Mouse (Mus musculus) granulocyte monocyte progenitor cell, adult 5-6 weeks (primary cell): ENCODE measurements at regions not wholly inside any gene's neighbourhood (a gene's known extent, or its start where the extent isn't known, plus 50 kb on each side); places are given as distances from the start of the nearest gene placed in this dataset.

ENCODE experiments used
- ATAC-seq: replicated peaks from 2 replicates; pipeline ENCODE4 v1.8.0; 2016; ENCODE audit warnings: mild to moderate bottlenecking, moderate TSS enrichment, inconsistent platforms; ENCODE audit not compliant: poor library complexity, severe bottlenecking

DNA sequence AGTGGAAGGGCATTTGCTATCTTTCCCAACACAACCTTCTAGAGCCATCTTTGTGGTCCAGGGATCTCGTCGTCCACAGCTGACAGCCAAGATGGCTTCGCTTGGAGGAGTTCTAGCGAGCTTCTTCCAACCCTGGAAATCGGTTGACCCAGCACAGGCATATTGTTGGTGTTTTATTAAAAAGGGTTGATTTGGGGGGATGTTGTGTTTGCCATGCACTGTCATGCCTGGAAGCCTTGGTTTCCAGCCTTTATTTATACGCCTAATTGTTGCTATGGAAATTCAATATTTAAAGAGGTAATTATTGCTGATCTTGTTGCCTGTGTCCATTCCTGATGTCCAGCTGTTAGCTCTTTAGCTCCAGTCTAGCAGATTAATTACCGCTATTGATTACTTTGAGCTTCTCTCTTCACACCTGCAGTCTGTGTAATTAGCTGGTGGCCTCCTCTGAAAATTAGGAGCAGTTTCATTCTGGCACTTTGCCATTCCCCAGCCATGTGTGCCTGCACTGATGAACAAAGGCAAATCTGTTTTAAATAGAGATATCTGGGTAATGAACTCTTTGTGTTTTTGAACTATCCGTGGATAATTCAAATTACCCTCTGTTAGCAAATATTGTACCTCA lies 275.4 kb downstream of the Rnf144b start:
- no peak for ATAC-seq

DNA sequence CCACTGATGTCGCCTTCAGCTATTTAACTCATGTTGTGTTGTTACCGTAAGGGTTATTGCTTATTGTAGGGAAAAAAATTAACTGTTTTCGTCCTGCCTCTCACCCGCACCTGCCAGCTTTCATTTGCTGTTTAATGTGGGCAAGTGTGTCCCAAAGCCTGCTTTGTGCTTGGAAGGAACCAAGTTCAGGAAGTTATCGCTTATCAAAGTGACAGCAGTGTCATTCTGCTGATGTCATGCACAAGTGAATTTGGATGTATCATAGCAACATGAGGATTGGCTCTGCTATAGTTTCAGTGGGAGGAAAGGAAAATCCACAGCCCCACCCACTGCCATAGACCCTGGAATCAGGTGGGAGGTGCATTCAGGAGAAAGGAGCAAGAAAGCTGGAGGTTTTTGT lies 276.5 kb downstream of the Rnf144b start:
- no peak for ATAC-seq

DNA sequence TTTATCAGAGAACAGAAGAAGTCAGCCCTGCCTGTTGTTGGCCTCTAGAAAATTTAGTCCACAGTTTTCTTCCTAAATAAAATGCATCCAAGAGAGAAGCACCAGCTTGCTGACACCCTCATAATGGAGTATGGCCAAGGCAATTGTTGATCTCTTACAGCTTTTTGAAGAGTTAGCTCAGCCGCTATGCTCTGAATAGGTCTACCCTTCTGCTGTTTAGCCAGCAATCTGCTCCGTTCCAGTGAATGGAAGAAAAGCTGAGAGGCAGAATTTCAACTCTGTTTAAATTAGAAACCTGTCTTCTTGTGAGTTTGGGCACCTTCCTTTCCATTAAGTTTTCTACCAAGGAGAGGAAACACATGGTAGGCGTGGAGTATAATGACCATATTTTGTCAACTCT lies 290.8 kb downstream of the Rnf144b start:
- ATAC-seq, result no peak

DNA sequence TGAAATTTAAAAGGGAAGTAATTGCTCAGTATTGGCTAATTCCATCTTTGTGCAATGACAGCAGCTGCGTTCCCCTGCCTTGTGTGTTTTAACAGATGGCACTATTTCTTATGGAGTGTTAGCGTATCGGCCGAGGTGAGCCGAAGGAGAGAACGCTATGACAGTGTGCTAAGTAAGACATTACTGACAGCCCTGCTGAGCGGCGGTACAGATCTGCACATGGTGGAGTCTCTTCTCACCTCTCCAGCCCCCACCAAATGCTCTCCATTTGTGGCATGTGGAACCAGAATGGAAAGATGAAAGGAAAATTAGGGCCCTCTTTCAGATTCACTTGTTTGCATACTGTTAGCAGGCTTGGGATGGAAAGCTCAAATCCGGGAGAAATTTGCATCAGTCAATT lies 291.5 kb downstream of the Rnf144b start:
- ATAC-seq, result peak; percentile 42; the same call in 1 of the 2 replicates

- no peak for ATAC-seq
These were observed 307.5 kb downstream of the Rnf144b start for GRCm38 (mm10) chr13:47429856-47430365.

DNA sequence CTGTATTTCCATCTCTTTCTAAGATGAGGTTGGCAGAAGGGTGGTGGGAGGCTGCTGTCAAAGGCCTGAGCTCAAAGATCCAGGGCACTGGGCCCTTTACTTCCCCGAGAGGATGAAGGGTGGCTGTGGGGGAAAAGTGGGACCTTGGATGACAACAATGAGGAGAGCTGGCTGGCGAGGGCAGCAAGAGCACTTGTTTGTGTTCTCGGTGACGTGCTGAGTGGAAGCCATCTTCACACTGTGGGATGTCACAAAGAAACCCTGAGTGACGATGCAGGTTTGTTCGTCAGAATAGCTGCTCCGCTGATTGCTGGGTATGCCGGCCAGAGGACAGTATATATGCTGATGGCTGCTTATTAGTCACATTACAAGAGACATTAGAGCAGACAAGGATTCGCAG lies 308.0 kb downstream of the Rnf144b start:
- ATAC-seq, result no peak

DNA sequence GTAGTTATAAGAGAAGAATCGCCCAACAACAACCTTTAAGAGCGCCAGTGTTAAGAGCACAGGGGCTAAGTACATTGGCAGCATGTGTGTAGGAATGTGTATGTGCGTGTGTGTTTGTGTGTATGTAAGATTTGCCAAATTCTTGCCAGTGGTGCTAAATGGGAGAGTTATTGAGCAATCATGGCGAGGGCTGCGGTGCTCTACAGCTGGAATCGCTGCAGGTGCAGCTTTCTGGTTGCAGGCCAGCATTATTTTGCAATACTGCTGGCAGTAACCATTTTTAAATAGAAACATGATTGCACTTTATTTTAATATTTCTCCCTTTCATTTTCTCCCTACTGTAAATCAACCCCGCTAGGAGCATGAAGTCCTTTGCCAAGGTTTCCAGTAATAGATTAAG lies 313.2 kb downstream of the Rnf144b start:
- ATAC-seq, result no peak

- ATAC-seq, result no peak
These were observed 322.4 kb downstream of the Rnf144b start for GRCm38 (mm10) chr13:47444876-47445275.

GRCm38 (mm10) chr13:47452186-47452760 lies 329.8 kb downstream of the Rnf144b start:
- ATAC-seq, result no peak

- no peak for ATAC-seq
These were observed 339.7 kb downstream of the Rnf144b start for GRCm38 (mm10) chr13:47462148-47462547.

GRCm38 (mm10) chr13:47471543-47472213 lies 349.2 kb downstream of the Rnf144b start:
- ATAC-seq, result no peak

- ATAC-seq, result no peak
These were observed 357.7 kb downstream of the Rnf144b start for GRCm38 (mm10) chr13:47480159-47480558.

DNA sequence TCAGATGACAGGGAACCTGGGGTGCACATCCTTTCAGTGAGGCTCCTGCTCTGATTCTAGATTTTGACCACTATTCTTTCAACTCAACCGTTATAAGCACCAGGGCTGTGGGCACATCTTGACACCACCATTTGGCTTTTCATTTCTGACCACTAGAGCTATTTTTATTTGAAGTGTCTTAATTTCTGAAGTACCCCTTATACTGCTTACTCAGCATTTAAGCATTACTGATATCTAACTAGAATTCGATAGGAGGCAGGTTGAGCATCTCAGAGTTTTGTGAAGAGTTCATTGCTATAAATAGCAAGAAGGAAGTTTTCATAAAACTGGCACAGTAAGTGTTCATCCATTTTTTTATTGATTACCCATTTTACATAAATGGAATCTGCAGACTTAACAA lies 362.4 kb downstream of the Rnf144b start:
- no peak for ATAC-seq

DNA sequence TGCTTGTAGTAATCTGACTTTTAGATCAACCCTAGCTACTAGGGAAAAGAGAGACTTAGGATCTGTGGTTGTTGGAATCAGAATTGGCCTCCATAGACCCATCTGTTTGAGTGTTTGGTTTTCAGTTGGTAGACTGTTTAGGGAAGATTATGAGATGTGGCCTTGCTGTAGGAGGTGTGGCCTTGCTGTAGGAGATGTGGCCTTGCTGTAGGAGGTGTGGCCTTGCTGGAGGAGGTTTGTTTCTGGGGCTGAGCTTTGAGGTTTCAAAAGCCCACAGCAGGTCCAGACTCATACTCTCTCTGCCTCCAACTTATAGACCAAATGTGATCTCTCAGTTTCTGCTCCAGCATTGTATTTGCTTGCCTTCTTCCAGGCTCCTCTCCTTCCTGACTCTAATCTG lies 363.7 kb downstream of the Rnf144b start:
- ATAC-seq, result no peak

- ATAC-seq, result no peak
These were observed 364.2 kb downstream of the Rnf144b start for GRCm38 (mm10) chr13:47486658-47487057.

DNA sequence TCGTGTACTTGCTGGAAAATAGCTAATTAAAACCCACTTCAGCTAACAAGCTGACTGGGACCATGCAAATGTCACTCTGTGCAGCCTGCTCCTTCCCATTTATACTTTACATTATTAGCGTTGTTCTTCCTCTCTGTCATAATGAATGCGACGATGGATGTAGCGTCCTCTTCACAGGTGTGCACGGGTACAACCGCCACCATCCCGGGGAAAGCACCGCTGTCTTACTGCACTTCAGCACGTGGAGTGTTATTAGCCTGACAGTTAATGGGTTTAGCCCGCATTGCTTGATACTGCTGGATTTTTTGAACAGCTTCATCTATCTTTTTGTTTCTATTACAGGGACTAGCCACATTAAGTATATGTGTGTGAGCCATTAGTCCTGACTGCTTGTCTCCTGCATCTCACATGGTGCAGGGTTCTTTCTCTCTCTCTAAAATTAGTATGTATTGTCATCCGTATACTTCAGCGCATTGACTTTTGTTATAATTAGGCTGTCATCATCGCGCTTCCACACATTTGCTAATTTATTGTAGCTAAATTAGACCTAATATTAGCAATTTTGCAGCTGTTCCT lies 383.0 kb downstream of the Rnf144b start:
- no peak for ATAC-seq

GRCm38 (mm10) chr13:47532935-47533334 lies 410.5 kb downstream of the Rnf144b start:
- ATAC-seq, result no peak

GRCm38 (mm10) chr13:47537156-47537555 lies 414.7 kb downstream of the Rnf144b start:
- ATAC-seq, result no peak

DNA sequence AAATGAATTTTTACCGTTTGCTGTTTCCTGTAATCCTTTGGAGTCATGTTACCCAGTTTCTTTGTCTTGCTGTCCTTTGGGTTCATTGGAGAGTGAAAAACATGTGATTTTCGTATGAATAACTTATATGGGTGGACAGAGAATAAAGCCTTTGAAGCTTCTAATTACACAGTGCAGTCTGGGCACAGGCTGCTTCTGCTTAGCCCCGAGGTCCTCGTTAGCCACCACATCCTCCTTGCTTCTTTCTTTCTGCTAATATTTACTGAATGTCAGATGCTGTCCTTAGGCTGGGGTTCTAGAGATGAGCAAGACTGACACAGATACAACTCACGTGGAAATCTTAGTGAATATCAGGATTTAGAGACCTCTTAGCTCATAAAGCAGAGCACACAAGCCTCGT lies 427.2 kb downstream of the Rnf144b start:
- no peak for ATAC-seq

DNA sequence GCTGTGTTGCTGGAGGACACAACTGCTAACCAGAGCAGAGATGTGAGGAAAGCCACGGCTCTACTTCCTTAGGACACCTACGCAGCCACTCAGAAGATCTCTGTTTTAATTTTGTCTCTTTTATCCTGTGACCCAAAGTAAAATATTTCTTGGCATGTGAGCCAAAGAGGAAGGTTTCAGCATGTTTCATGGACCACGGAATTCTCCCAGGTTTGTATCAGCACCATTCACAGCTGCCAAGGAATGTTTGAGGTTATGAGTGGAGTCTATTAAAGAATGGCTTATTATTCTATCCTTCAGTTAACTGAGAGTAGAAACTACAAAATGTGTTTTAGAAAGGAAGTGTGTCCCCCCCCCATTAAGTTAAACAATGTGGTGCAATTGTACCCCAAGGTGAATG lies 429.8 kb downstream of the Rnf144b start:
- ATAC-seq, result no peak

- ATAC-seq, result no peak
These were observed 431.7 kb downstream of the Rnf144b start for GRCm38 (mm10) chr13:47554198-47554597.
